Mouse (Mus musculus) lung, postnatal 0 days (tissue): Measurements from ENCODE around the gene Gm43518. TPM values are rescaled to one million over a fixed set of nuclear protein-coding genes. Genes with fewer than 3 reads are reported as not detected.

Experiments used
- ATAC-seq: fragments of 200-750 bp; cut with Nextera tagmentation; 2 replicates; pipeline ENCODE4 v1.8.0; 2017; ENCODE audit warnings: moderate library complexity
- DNase-seq: peaks from one replicate; pipeline ENCODE4 v3.0.0-alpha.2; 2016; ENCODE audit warnings: low spot score
- H3K27ac ChIP-seq: fragments of 300-500 bp; sonication (generic); 2 replicates; pipeline ENCODE4 v1.5.1; 2014; ENCODE audit warnings: antibody characterized with exemption, mild to moderate bottlenecking, low read length, mixed read lengths
- H3K27me3 ChIP-seq: fragments of 300-500 bp; sonication (generic); replicated peaks from 2 replicates; pipeline ENCODE4 v1.6.1; 2014; ENCODE audit warnings: low read length, mixed read lengths; ENCODE audit not compliant: insufficient read depth
- H3K36me3 ChIP-seq: fragments of 300-500 bp; sonication (generic); 2 replicates; pipeline ENCODE4 v1.6.1; 2014; ENCODE audit warnings: low read length, mixed read lengths; ENCODE audit not compliant: insufficient read depth
- H3K4me1 ChIP-seq: fragments of 300-500 bp; sonication (generic); 2 replicates; pipeline ENCODE4 v1.6.1; 2014; ENCODE audit warnings: antibody characterized with exemption, low read depth, low read length, mixed read lengths; ENCODE audit not compliant: insufficient read depth
- H3K4me2 ChIP-seq: fragments of 300-500 bp; sonication (generic); replicated peaks from 2 replicates; pipeline ENCODE4 v1.6.1; 2014; ENCODE audit warnings: low read depth, mild to moderate bottlenecking, low read length, moderate library complexity, mixed read lengths
- H3K4me3 ChIP-seq: fragments of 300-500 bp; sonication (generic); 2 replicates; pipeline ENCODE4 v1.5.1; 2014; ENCODE audit warnings: low read depth, low read length
- H3K9ac ChIP-seq: fragments of 300-500 bp; sonication (generic); replicated peaks from 2 replicates; pipeline ENCODE4 v1.6.1; 2014; ENCODE audit warnings: low read depth, mild to moderate bottlenecking
- H3K9me3 ChIP-seq: fragments of 300-500 bp; sonication (generic); 2 replicates; pipeline ENCODE4 v1.6.1; 2016; ENCODE audit warnings: low read length, mixed read lengths
- CTCF ChIP-seq: IDR thresholded peaks from 2 replicates; pipeline ENCODE4 v1.5.1; 2016; ENCODE audit warnings: antibody characterized with exemption, mild to moderate bottlenecking
- EP300 ChIP-seq: IDR thresholded peaks from 2 replicates; pipeline ENCODE4 v1.6.1; 2016; ENCODE audit warnings: antibody characterized with exemption, mild to moderate bottlenecking, control low read depth
- WGBS: fragments of 180-500 bp; shearing (Covaris S2); extraction: QIAGEN DNeasy Blood & Tissue Kit; methylation state at CpG from one replicate; pipeline ENCODE4 v1.1.7; 2014; 5-methylcytosine and 5-hydroxymethylcytosine counted together
- polyA plus RNA-seq: library from polyadenylated mRNA; unstranded; fragments of >200 nt; fragmentation: Nextera tagmentation; extraction: Ambion mirVana; gene quantifications from 2 replicates; pipeline ENCODE4 v1.2.1, GENCODE M21; 2015

The Gm43518 gene
- polyA plus RNA-seq, 1 experiment from 2014 or later = 1.2 TPM

DNA sequence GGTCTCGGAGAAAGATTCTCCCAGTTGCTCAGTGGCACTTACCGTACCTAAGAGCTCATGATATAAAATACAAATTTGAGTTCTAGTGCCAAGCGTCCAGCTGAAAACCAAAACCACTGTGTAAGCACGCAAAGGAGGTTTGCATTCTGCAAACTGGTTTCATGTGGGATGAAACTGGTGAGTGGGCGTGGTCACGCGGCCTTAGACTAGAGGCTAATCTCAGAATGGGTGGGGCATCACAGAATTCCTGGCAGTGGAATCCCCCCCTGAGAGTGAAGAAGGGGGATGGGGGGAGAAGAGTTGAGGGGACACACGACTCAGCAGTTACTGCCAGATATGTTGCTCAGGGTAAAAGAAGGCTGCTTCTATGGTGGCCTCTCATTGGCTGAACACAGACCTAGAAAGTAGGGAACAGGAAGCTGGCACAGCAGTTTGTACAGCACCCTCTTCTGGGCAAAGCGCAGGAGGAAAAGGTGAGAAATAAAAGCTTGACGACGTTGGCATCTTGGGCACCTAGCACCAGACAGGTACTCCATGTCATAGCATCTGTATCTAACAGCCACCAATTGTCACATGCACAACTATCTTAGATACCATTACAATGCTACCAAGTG is 23.1 kb upstream of the Gm43518 start:
- Histone ChIP-seq H3K36me3 (no peaks in the 10 kb centered on the region), H3K4me3 (no peak overlapping the region), H3K4me2 (no peak overlapping the region), H3K9me3 (no peaks in the 10 kb centered on the region), H3K9ac (no peak overlapping the region), H3K27me3 (no peaks in the 10 kb centered on the region), H3K4me1 (peaks cover 7% of the 10 kb centered on the region; the same call in 1 of the 2 replicates), H3K27ac (no peak overlapping the region)
- peak; percentile 42 for TF ChIP-seq CTCF
- no peak for TF ChIP-seq EP300
- ATAC-seq (no peak), DNase-seq (no peak)
- WGBS = 66% methylated on average over 11 of the region's 11 CpGs

DNA sequence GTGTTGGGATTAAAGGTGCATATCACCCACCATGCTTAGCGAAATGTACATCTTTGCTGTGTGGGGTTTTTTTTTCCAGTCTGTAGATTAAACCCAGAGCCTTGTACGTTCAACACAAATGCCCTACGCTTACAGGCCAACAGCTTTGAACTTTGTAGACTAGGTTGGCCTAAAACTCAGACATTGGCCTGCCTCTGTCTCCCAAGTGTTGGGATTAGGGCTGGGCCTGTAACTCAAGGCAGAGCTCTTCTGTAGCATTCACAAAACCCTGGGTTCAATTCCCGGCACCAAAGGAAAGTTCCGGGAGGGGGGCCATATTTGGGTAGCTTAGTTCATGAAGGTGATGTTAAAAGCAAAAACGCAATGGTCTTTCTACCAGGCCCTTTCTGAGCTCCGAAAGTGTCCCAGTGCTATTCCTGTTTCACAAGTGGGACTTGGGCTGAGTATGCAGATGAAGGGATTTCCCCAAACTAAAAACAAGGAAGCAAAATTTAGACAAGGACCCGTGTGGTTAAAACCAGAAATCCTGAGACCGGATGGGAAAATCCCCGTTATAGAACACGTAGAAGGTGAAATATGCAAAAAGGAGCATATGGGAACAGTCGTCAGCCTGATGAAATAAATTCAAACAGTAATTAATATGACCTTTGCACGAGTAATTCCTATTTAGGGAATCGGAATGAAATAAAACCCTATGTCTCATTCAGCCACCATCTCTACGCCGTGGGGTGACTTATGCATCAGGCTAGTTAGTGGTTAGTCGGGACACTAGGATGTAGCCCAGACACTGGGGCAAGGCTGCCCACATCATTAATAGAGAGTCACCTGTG is 20.9 kb upstream of the Gm43518 start:
- peak; percentile 46 for DNase-seq
- H3K9me3 ChIP-seq = no peaks in the 10 kb centered on the region
- H3K27me3 ChIP-seq = no peaks in the 10 kb centered on the region
- peak overlapping the region; percentile 22 for H3K4me2 ChIP-seq
- no peak overlapping the region for H3K9ac ChIP-seq
- ATAC-seq = no peak
- H3K4me1 ChIP-seq = peaks cover 7% of the 10 kb centered on the region; the same call in 1 of the 2 replicates
- no peak overlapping the region for H3K4me3 ChIP-seq
- H3K27ac ChIP-seq = no peak overlapping the region
- TF ChIP-seq EP300 (no peak), CTCF (no peak)
- 60% methylated on average over 17 of the region's 17 CpGs for whole genome bisulfite sequencing
- H3K36me3 ChIP-seq = no peaks in the 10 kb centered on the region

DNA sequence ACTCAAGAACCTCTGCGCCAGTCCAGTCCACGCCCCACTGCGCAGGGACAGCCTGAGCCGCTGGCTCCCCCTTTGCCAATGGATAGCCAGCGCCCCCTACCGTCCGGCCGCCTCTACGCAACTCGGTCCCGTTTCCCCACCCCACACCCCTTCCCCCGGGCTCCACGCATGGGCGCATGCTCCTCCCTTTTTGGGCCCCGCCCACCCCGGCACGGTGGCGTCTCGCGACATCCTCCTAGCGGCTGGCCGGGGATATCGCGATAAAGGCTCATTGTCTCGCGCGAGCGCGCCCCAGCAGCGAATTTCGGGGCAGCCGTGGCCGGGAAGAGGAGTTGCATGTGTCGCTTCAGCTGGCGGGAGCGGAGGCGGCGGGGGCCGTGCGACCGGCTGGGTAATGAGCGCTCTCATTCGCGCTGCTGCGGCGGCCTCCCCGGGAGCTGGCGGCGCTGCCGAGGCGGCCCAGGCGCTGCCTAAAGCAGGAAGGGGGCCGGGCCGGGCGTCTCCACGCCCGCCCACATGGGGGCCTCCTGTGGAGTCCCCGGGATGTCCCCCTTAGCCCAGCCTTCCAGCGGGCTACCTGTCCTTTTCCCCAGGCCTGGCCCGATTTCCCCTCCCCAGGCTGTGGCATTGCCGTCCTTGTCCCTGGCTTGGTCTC is 20.1 kb upstream of the Gm43518 start, which contains the start of gene Denr:
Gene Denr (plus strand): TSS at position 200 of the 655 bp plus-strand sequence.
- under 1% methylated on average over 47 of the region's 61 CpGs for WGBS
- no peaks in the 10 kb centered on the region for H3K27me3 ChIP-seq
- peak within 1 kb of the TSS; percentile 74 for H3K27ac ChIP-seq
- peak within 1 kb of the TSS; percentile 91 for H3K4me3 ChIP-seq
- TF ChIP-seq CTCF (peak; percentile 97), EP300 (peak; percentile 99)
- no peaks in the 10 kb centered on the region for H3K9me3 ChIP-seq
- peak within 1 kb of the TSS; percentile 98 for H3K9ac ChIP-seq
- peak within 1 kb of the TSS; percentile 89 for H3K4me2 ChIP-seq
- H3K4me1 ChIP-seq = peaks cover 7% of the 10 kb centered on the region; the same call in 1 of the 2 replicates
- H3K36me3 ChIP-seq = no peaks in the 10 kb centered on the region
- DNase-seq (peak; percentile 98), ATAC-seq (peak; percentile 97)

DNA sequence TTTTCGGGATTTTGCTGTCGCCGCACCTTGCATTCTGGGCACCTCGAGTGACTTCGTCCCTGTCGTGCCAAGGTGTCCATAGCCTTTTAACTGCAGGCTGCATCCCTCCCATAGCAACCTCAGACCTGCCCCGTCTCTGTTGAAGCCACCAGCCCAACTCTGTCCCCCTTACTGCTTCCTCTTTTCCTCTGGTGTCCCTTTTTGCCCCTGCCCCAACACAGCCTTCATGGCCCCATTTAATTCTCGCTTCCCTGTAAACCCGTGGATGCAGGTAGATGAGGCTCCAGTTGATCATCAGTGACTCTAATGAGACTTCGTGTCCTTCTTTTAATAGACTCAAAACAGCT is 19.6 kb upstream of the Gm43518 start:
- Histone ChIP-seq H3K36me3 (no peaks in the 10 kb centered on the region), H3K4me1 (peaks cover 7% of the 10 kb centered on the region; the same call in 1 of the 2 replicates), H3K27ac (peak overlapping the region; percentile 74), H3K9me3 (no peaks in the 10 kb centered on the region), H3K4me2 (peak overlapping the region; percentile 89), H3K27me3 (no peaks in the 10 kb centered on the region), H3K4me3 (peak overlapping the region; percentile 91), H3K9ac (peak overlapping the region; percentile 98)
- ATAC-seq = no peak
- WGBS = 3% methylated on average over 10 of the region's 10 CpGs
- DNase-seq = no peak
- TF ChIP-seq EP300 (no peak), CTCF (no peak)

DNA sequence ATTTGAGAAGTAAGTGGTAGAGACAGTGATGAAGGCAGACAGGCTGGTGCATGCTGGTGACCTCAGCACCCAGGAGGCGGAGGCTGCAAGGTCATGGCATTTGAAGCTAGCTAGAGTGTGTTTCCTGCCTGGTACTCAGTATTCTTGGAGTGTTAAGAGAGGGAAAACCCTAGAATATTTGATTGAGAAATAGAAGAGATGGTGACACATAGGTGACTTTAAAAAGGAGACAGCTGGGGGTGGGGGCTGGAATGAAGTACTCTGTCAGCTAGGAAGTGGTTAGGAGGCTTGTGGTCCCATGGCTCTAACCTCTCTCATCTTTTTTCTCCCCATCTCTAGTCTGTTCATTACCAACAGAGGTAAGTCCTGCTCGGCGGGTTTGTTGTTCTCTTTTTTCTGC is 12.4 kb upstream of the Gm43518 start:
- no peaks in the 10 kb centered on the region for H3K9me3 ChIP-seq
- H3K4me3 ChIP-seq = no peak overlapping the region
- no peak for ATAC-seq
- no peak overlapping the region for H3K4me2 ChIP-seq
- 82% methylated on average over 3 of the region's 3 CpGs for whole genome bisulfite sequencing
- H3K4me1 ChIP-seq = no peaks in the 10 kb centered on the region
- no peaks in the 10 kb centered on the region for H3K27me3 ChIP-seq
- no peak overlapping the region for H3K27ac ChIP-seq
- TF ChIP-seq CTCF (no peak), EP300 (no peak)
- no peak overlapping the region for H3K9ac ChIP-seq
- peaks cover 9% of the 10 kb centered on the region; the same call in 1 of the 2 replicates for H3K36me3 ChIP-seq
- no peak for DNase-seq

DNA sequence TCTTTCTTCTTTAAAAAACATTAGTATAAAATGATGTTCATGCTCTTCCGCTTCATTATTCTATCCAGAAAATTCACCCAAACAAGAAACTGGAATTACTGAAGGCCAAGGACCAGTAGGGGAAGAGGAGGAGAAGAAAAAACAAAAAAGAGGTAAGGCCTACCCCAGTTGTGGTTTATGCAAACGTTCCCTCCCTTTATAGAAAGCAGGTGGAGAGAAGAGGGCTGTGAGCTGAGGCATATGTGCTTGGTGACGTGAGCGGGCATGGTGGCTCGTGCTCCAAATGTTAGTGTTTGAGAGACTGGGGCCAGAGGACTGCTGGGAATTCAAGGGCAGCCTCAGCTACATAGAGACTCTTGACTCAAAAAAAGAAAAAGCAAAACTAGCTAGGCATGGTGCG is 5.1 kb upstream of the Gm43518 start:
- WGBS = 87% methylated on average over 6 of the region's 6 CpGs
- no peak overlapping the region for H3K9ac ChIP-seq

More for the DNA sequence above, 5.1 kb upstream of the Gm43518 start:
- no peaks in the 10 kb centered on the region for H3K27me3 ChIP-seq
- H3K4me1 ChIP-seq = no peaks in the 10 kb centered on the region
- H3K36me3 ChIP-seq = peaks cover 28% of the 10 kb centered on the region; the same call in 1 of the 2 replicates
- ATAC-seq (no peak), DNase-seq (no peak)
- H3K9me3 ChIP-seq = no peaks in the 10 kb centered on the region
- TF ChIP-seq EP300 = no peak
- TF ChIP-seq CTCF = no peak
- no peak overlapping the region for H3K4me3 ChIP-seq
- no peak overlapping the region for H3K27ac ChIP-seq
- no peak overlapping the region for H3K4me2 ChIP-seq
